Mouse (Mus musculus) kidney, postnatal 0 days (tissue): ENCODE measurements around the gene Guk1. TPM values are rescaled to one million over a fixed set of nuclear protein-coding genes. Genes with fewer than 3 reads are reported as not detected.

ENCODE experiments used
- ATAC-seq: fragments of 200-750 bp; cut with Nextera tagmentation; replicated peaks from 2 replicates; pipeline ENCODE4 v1.8.0; 2017; ENCODE audit warnings: low read depth, moderate number of reproducible peaks, moderate TSS enrichment, moderate library complexity; ENCODE audit not compliant: low FRiP score
- DNase-seq: peaks from one replicate; pipeline ENCODE4 v3.0.0-alpha.2; 2016; ENCODE audit warnings: low spot score
- H3K27ac ChIP-seq: fragments of 300-500 bp; sonication (generic); 2 replicates; pipeline ENCODE4 v1.5.1; 2014; ENCODE audit warnings: mild to moderate bottlenecking
- H3K27me3 ChIP-seq: fragments of 300-500 bp; sonication (generic); 2 replicates; pipeline ENCODE4 v1.6.1; 2014; ENCODE audit warnings: low read length, mixed read lengths; ENCODE audit not compliant: insufficient read depth
- H3K36me3 ChIP-seq: fragments of 300-500 bp; sonication (generic); 2 replicates; pipeline ENCODE4 v1.6.1; 2014; ENCODE audit warnings: low read length, mixed read lengths; ENCODE audit not compliant: insufficient read depth
- H3K4me1 ChIP-seq: fragments of 300-500 bp; sonication (generic); replicated peaks from 2 replicates; pipeline ENCODE4 v1.6.1; 2014; ENCODE audit warnings: antibody characterized with exemption, low read length, mixed read lengths; ENCODE audit not compliant: insufficient read depth
- H3K4me2 ChIP-seq: fragments of 300-500 bp; sonication (generic); 2 replicates; pipeline ENCODE4 v1.6.1; 2014; ENCODE audit warnings: mild to moderate bottlenecking, low read length, moderate library complexity, mixed read lengths
- H3K4me3 ChIP-seq: fragments of 300-500 bp; sonication (generic); replicated peaks from 2 replicates; pipeline ENCODE4 v1.5.1; 2014; ENCODE audit warnings: low read depth, low read length
- H3K9ac ChIP-seq: fragments of 300-500 bp; sonication (generic); 2 replicates; pipeline ENCODE4 v1.6.1; 2014; ENCODE audit warnings: low read depth, low read length
- H3K9me3 ChIP-seq: fragments of 300-500 bp; sonication (generic); replicated peaks from 2 replicates; pipeline ENCODE4 v1.6.1; 2016; ENCODE audit warnings: low read length, inconsistent platforms, mixed read lengths
- CTCF ChIP-seq: IDR thresholded peaks from 2 replicates; pipeline ENCODE4 v1.5.1; 2016; ENCODE audit warnings: antibody characterized with exemption, low read depth, mild to moderate bottlenecking, moderate library complexity
- WGBS: fragments of 180-500 bp; shearing (Covaris S2); extraction: QIAGEN DNeasy Blood & Tissue Kit; methylation state at CpG from one replicate; pipeline ENCODE4 v1.1.7; 2014; 5-methylcytosine and 5-hydroxymethylcytosine counted together
- polyA plus RNA-seq: library from polyadenylated mRNA; unstranded; fragments of >200 nt; fragmentation: Nextera tagmentation; extraction: Ambion mirVana; gene quantifications from 2 replicates; pipeline ENCODE4 v1.2.1, GENCODE M21; 2015

Guk1 gene
- polyA plus RNA-seq, 1 experiment from 2014 or later, result 135 TPM

DNA sequence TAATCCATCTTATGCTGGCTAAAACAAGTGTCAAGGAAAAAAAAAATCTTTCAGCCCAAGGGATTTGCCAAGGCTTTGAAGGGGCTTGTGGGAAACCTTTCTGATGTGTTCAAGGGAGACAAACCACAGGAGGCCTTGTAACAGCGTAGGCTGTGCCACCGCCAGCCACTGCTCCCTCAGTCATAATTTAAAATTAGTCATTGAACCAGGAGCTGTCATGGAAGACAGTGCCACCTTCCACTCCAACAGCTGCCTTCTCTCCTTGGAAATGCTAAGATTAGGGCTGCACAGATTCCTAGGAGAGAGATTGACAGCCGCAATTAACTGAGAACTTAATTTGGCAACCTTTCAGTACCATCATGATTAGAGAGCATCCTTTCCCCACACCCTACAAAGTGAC, 42.7 kb downstream of the Guk1 start:
- Histone ChIP-seq H3K27me3 (no peaks in the 10 kb centered on the region), H3K4me2 (no peak overlapping the region), H3K9ac (no peak overlapping the region), H3K36me3 (no peaks in the 10 kb centered on the region), H3K27ac (no peak overlapping the region), H3K4me3 (no peak overlapping the region), H3K4me1 (no peaks in the 10 kb centered on the region), H3K9me3 (no peaks in the 10 kb centered on the region)
- no peak for TF ChIP-seq CTCF
- DNase-seq (no peak), ATAC-seq (no peak)
- 66% methylated on average over 3 of the region's 3 CpGs for WGBS

DNA sequence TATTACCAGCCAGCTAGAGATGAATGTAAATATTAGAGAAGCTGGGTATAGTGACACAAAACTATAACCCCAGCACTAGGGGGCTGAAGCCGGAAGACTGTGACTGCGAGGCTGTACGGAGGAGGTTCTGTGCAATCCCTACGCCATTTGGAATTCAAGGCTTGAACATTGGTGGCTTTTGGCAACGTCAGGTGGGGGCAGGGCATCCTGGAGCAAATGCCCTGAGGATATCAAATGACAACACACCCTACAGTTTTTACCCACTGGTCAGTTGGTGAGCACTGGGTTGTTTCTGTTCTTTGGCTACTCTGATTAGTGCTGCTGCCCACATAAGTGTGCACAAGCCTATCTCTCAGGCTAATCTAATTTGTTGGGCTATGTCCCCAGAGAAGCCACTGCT, 49.0 kb downstream of the Guk1 start:
- Histone ChIP-seq H3K27me3 (no peaks in the 10 kb centered on the region), H3K4me3 (no peak overlapping the region), H3K36me3 (no peaks in the 10 kb centered on the region), H3K9ac (no peak overlapping the region), H3K27ac (no peak overlapping the region), H3K4me1 (no peaks in the 10 kb centered on the region), H3K9me3 (no peaks in the 10 kb centered on the region), H3K4me2 (no peak overlapping the region)
- DNase-seq (no peak), ATAC-seq (no peak)
- WGBS, result 56% methylated on average over 5 of the region's 5 CpGs
- TF ChIP-seq CTCF, result no peak

DNA sequence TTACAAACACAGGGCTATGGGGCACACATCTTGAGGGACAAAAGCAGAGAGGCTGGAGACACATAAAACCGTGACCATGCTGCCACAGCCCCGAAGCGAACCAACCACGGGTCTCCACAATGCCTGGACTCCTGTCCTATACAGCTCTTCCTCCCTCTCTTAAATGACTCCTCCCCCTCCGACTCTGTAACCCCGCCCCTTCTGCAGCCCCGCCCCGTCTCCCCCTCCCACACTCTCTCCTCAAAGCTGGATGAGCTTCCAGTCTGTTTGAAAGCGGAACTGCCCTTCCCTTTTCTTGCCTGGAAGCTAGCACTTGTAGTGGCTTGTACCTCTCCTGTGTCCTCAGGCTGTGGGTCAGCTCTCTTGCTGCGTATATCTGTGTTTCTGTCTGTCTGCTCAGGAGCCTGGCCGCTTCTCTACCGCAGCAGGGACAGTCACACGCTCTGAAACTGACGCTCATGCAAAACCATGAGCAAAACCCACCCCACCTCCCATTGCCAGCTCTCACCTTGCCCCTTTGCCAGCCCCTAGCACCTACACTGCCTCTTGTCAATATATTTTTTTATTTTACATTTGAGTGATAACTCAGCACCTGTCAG, 50.1 kb downstream of the Guk1 start:
- peak; percentile 67 for DNase-seq
- WGBS, result 8% methylated on average over 14 of the region's 14 CpGs

DNA sequence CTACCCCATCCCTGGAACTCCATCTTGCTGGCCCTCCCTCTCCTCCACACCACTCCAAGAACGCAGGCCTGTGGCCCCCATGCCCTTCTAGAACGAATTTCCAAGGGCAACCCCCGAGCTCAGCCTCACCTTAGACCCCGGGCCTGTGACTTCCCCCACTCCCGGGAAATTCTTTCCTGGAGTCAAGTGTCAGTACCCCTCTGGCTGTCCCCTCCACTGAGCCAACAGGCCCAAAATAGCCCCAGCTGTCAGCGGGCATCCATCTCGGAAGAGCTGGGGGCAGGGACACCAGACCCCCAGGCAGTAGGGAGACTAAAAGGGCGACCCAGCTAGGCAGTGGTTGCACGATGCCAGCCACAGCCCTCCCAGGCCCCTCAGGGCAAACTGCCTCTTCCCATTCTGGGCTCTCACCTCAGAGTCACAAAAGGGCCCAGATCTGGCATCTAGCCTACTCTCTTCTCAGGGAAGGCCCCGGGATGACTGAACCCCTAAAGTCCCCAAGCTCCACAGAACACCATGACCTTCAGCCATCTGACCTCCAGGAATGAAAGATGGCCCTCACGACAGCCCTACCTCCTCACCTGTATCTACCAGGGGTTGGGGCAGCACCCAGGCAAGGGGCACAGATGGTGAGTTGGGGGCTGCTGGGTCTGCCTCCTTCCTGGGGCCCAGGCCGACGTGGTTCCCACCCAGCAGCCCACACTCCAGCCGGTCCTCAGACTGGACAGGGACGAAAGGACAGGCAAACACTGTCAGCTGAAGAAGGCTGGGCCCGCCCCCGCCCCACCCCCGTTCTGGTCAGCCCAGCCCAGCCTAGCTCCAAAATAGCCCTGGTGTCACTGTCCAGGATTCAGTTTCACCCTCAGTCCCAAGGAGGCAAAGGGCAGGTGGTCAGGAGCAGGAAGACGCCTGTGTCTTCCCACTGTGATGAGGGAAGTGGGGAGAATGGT, 53.2 kb downstream of the Guk1 start:
- ATAC-seq, result no peak
- H3K27me3 ChIP-seq, result peaks cover 31% of the 10 kb centered on the region
- no peaks in the 10 kb centered on the region for H3K9me3 ChIP-seq
- no peak for DNase-seq
- 42% methylated on average over 19 of the region's 19 CpGs for WGBS
- no peaks in the 10 kb centered on the region for H3K36me3 ChIP-seq
- no peak overlapping the region for H3K4me3 ChIP-seq
- H3K4me1 ChIP-seq, result 0 out of 2 replicates have a peak, but pooled peaks cover 4% of the 10 kb centered on the region
- no peak overlapping the region for H3K9ac ChIP-seq
- H3K4me2 ChIP-seq, result no peak overlapping the region
- no peak overlapping the region for H3K27ac ChIP-seq
- no peak for TF ChIP-seq CTCF

More for the DNA sequence above, 50.1 kb downstream of the Guk1 start:
- TF ChIP-seq CTCF, result no peak
- Histone ChIP-seq H3K4me2 (peak overlapping the region; percentile 43), H3K36me3 (no peaks in the 10 kb centered on the region), H3K27me3 (peaks cover 2% of the 10 kb centered on the region; the same call in 1 of the 2 replicates), H3K9ac (no peak overlapping the region), H3K27ac (no peak overlapping the region), H3K9me3 (no peaks in the 10 kb centered on the region), H3K4me3 (0 out of 2 replicates have a peak overlapping the region, but pooled peaks have one; percentile 9), H3K4me1 (no peaks in the 10 kb centered on the region)
- no peak; the same call in 1 of the 2 replicates for ATAC-seq

GRCm38 (mm10) chr11:59136994-59137706, 54.9 kb downstream of the Guk1 start:
- 0 out of 2 replicates have a peak, but pooled peaks cover 4% of the 10 kb centered on the region for H3K4me1 ChIP-seq
- ATAC-seq (no peak), DNase-seq (no peak)
- no peak overlapping the region for H3K4me3 ChIP-seq
- H3K27me3 ChIP-seq, result peaks cover 39% of the 10 kb centered on the region
- H3K27ac ChIP-seq, result no peak overlapping the region
- TF ChIP-seq CTCF, result no peak
- WGBS, result 80% methylated on average over 12 of the region's 12 CpGs
- no peak overlapping the region for H3K9ac ChIP-seq
- no peaks in the 10 kb centered on the region for H3K36me3 ChIP-seq
- no peaks in the 10 kb centered on the region for H3K9me3 ChIP-seq
- H3K4me2 ChIP-seq, result no peak overlapping the region

- WGBS, result 14% methylated on average over 44 of the region's 44 CpGs
- H3K4me2 ChIP-seq, result peak within 1 kb of the TSS; percentile 44
- H3K36me3 ChIP-seq, result no peaks in the 10 kb centered on the region
- TF ChIP-seq CTCF, result no peak
- no peak within 1 kb of the TSS for H3K9ac ChIP-seq
- H3K9me3 ChIP-seq, result no peaks in the 10 kb centered on the region
- 0 out of 2 replicates have a peak, but pooled peaks cover 4% of the 10 kb centered on the region for H3K4me1 ChIP-seq
- peak within 1 kb of the TSS; percentile 9; the same call in 1 of the 2 replicates for H3K4me3 ChIP-seq
- DNase-seq, result no peak
- no peak within 1 kb of the TSS for H3K27ac ChIP-seq
- H3K27me3 ChIP-seq, result peaks cover 39% of the 10 kb centered on the region
- no peak for ATAC-seq
Observed at GRCm38 (mm10) chr11:59135904-59136452, 56.0 kb downstream of the Guk1 start, which contains the start of gene Obscn. Gene Obscn, minus strand, starts transcription at chr11:59136402.
